Mouse (Mus musculus): ENCODE data around the gene Fgfr1op2. TPM values are rescaled to one million over a fixed set of nuclear protein-coding genes. Genes with fewer than 3 reads are reported as not detected.

The Fgfr1op2 gene
- polyA plus RNA-seq, 1 experiment from 2014 or later, result 75.1 TPM

DNA sequence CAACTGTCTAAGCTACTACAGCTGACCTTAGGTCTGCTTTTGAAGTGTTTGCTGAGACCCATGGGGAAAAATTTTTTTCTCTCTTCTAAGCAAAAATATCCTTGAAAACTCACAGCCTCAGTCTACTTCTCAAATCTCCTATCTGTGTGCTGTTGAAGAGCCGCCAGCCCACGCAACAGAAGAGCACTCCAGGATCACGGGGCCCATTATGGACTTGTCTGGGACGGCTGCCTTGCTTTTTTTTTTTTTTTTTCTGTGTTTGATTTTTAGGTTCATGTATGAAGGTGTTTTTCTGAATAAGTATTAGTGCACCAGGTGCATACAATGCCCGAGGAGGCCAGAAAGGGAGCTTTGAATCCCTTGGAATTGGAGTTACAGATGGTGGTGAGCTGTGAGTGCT is 59.5 kb downstream of the Fgfr1op2 start:
- Histone ChIP-seq H3K4me3 (ENCODE audit: low read depth, low read length) (no peak overlapping the region), H3K4me2 (replicated peaks; ENCODE audit: low read depth) (no peak overlapping the region), H3K27ac (ENCODE audit: low read depth, low read length) (no peak overlapping the region), H3K9ac (ENCODE audit: low read depth, low read length) (no peak overlapping the region), H3K27me3 (replicated peaks; ENCODE audit: control insufficient read depth, insufficient read depth, low read length) (no peaks in the 10 kb centered on the region), H3K4me1 (replicated peaks; ENCODE audit: control insufficient read depth, insufficient read depth, low read length) (peaks cover 3% of the 10 kb centered on the region), H3K9me3 (ENCODE audit: control insufficient read depth) (no peaks in the 10 kb centered on the region), H3K36me3 (ENCODE audit: control insufficient read depth, insufficient read depth) (no peaks in the 10 kb centered on the region)
- no peak for ATAC-seq
- no peak for TF ChIP-seq CTCF (IDR thresholded peaks at IDR 0.05; ENCODE audit: low read depth)
- WGBS, result 88% methylated on average over 5 of the region's 5 CpGs

- Histone ChIP-seq H3K27me3 (replicated peaks; ENCODE audit: control insufficient read depth, insufficient read depth, low read length) (no peaks in the 10 kb centered on the region), H3K4me1 (replicated peaks; ENCODE audit: control insufficient read depth, insufficient read depth, low read length) (peaks cover 4% of the 10 kb centered on the region; the same call in 1 of the 2 replicates), H3K36me3 (ENCODE audit: control insufficient read depth, insufficient read depth) (no peaks in the 10 kb centered on the region), H3K4me2 (replicated peaks; ENCODE audit: low read depth) (no peak overlapping the region), H3K4me3 (ENCODE audit: low read depth, low read length) (no peak overlapping the region), H3K9ac (ENCODE audit: low read depth, low read length) (no peak overlapping the region), H3K9me3 (ENCODE audit: control insufficient read depth) (no peaks in the 10 kb centered on the region), H3K27ac (ENCODE audit: low read depth, low read length) (no peak overlapping the region)
- 77% methylated on average over 7 of the region's 7 CpGs for WGBS
- no peak for ATAC-seq
- TF ChIP-seq CTCF (IDR thresholded peaks at IDR 0.05; ENCODE audit: low read depth), result no peak
Measured at GRCm38 (mm10) chr6:146640068-146640965, 63.3 kb downstream of the Fgfr1op2 start.

DNA sequence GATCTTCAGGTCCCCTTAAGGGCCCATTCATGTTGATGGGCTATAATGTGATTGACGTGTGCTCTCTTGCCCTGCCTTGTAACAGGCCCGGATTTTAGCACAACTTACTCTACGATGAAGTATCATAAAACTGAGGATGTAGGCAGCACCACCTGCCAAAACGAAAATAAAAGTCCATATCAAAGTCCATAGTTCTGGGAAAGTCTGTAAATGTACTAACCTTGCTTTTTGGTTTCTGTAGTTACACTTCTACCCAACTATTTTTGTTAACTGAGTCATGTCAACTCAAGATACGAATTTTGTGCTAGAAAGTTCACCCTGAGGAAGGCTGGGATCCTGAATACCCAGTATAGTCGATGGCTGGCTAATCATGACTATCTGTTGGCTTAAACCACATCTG is 64.0 kb downstream of the Fgfr1op2 start:
- H3K4me2 ChIP-seq (replicated peaks; ENCODE audit: low read depth), result 0 out of 2 replicates have a peak overlapping the region, but pooled peaks have one; percentile 9
- TF ChIP-seq CTCF (IDR thresholded peaks at IDR 0.05; ENCODE audit: low read depth), result no peak
- ATAC-seq, result no peak
- H3K9me3 ChIP-seq (ENCODE audit: control insufficient read depth), result no peaks in the 10 kb centered on the region
- H3K4me1 ChIP-seq (replicated peaks; ENCODE audit: control insufficient read depth, insufficient read depth, low read length), result peaks cover 4% of the 10 kb centered on the region; the same call in 1 of the 2 replicates
- H3K27ac ChIP-seq (ENCODE audit: low read depth, low read length), result no peak overlapping the region
- H3K9ac ChIP-seq (ENCODE audit: low read depth, low read length), result no peak overlapping the region
- 47% methylated on average over 6 of the region's 6 CpGs for WGBS
- no peak overlapping the region for H3K4me3 ChIP-seq (ENCODE audit: low read depth, low read length)
- no peaks in the 10 kb centered on the region for H3K27me3 ChIP-seq (replicated peaks; ENCODE audit: control insufficient read depth, insufficient read depth, low read length)
- H3K36me3 ChIP-seq (ENCODE audit: control insufficient read depth, insufficient read depth), result no peaks in the 10 kb centered on the region

DNA sequence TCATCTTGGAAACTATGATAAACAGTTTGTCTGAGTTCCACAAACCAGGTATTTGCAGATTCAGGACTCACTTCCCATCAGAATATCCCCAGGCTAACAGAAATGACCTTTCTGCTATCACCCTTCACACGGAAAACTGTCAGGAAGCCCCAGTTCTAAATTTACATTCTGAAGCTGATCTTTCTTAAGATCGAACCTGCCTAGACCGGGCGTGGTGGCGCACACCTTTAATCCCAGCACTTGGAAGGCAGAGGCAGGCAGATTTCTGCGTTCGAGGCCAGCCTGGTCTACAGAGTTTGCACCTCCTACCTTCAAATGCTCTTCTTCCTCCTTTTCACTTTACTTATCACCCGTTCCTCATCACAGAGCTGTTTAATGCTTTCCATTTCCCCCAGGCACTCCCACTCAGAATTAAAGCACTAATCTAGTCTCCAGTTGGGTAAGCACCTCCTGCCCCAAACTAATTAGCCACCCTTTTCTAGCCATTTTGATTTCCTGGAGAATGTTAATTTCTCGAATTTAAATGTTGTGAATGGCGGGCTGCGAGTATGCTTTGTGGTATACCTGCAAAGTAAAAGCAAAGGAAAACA is 64.7 kb downstream of the Fgfr1op2 start:
- Histone ChIP-seq H3K36me3 (ENCODE audit: control insufficient read depth, insufficient read depth) (no peaks in the 10 kb centered on the region), H3K4me1 (replicated peaks; ENCODE audit: control insufficient read depth, insufficient read depth, low read length) (peaks cover 4% of the 10 kb centered on the region; the same call in 1 of the 2 replicates), H3K4me3 (ENCODE audit: low read depth, low read length) (peak overlapping the region; percentile 76), H3K9ac (ENCODE audit: low read depth, low read length) (0 out of 2 replicates have a peak overlapping the region, but pooled peaks have one; percentile 83), H3K27me3 (replicated peaks; ENCODE audit: control insufficient read depth, insufficient read depth, low read length) (no peaks in the 10 kb centered on the region), H3K4me2 (replicated peaks; ENCODE audit: low read depth) (peak overlapping the region; percentile 79), H3K27ac (ENCODE audit: low read depth, low read length) (no peak overlapping the region), H3K9me3 (ENCODE audit: control insufficient read depth) (no peaks in the 10 kb centered on the region)
- 65% methylated on average over 11 of the region's 11 CpGs for WGBS
- no peak for ATAC-seq
- no peak for TF ChIP-seq CTCF (IDR thresholded peaks at IDR 0.05; ENCODE audit: low read depth)

DNA sequence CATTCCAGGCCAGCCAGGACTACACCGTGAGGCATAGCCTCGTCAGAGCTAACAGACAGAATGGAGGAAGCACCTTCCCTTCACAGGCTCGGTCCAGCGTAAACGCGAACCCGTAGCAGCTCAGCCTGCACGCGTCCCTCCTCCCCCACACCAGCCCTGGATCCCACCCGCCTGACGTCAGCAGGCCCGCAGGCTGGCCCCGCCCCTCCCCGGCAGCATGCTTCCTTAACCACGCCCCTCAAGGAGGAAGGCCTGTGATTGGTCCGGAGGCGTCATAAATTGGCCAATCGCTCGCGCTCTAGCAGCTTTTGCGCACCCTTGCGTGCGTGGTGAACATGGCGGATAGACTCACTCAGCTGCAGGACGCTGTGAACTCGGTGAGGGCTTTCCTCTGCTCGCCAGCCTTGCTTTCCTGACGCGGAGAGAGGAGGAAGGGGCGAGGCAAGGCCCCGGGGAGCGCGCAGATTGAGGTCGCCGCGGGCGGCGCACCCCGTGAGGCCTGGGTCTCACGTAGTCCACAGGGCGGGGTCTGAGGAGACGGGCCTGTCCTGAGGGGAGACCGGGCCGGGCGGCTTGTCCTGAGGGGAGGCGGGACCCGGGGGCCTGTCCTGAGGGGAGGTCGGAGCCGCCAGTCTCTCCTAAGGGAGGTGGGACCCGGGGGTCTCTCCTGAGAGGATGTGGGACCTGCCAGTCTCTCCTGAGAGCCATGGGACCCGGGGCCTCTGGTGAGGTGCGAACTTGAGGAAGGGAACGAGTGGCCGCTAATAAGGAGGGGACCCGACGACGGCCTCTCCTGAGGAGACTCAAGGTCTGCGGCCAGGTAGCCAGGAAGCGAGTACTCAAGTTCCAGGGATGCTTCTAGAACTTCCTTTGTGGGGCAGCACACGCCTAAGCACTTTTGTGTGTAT is 65.5 kb downstream of the Fgfr1op2 start, which contains the start of the genes Med21 and Tm7sf3:
Med21 (plus strand) TSS at position 272 of the 908 bp plus-strand sequence.
Tm7sf3 (minus strand) TSS at position 549 of the 908 bp plus-strand sequence.
- H3K4me3 ChIP-seq (ENCODE audit: low read depth, low read length), result peak within 1 kb of the TSS; percentile 76
- H3K9ac ChIP-seq (ENCODE audit: low read depth, low read length), result peak within 1 kb of the TSS; percentile 83

More for the DNA sequence above, 65.5 kb downstream of the Fgfr1op2 start, which contains the start of the genes Med21 and Tm7sf3:
- peaks cover 4% of the 10 kb centered on the region; the same call in 1 of the 2 replicates for H3K4me1 ChIP-seq (replicated peaks; ENCODE audit: control insufficient read depth, insufficient read depth, low read length)
- H3K4me2 ChIP-seq (replicated peaks; ENCODE audit: low read depth), result peak within 1 kb of the TSS; percentile 79
- peak; percentile 94 for ATAC-seq
- peak; percentile 64 for TF ChIP-seq CTCF (IDR thresholded peaks at IDR 0.05; ENCODE audit: low read depth)
- H3K27ac ChIP-seq (ENCODE audit: low read depth, low read length), result peak within 1 kb of the TSS; percentile 87
- WGBS, result under 1% methylated on average over 60 of the region's 60 CpGs
- H3K27me3 ChIP-seq (replicated peaks; ENCODE audit: control insufficient read depth, insufficient read depth, low read length), result no peaks in the 10 kb centered on the region
- H3K36me3 ChIP-seq (ENCODE audit: control insufficient read depth, insufficient read depth), result no peaks in the 10 kb centered on the region
- no peaks in the 10 kb centered on the region for H3K9me3 ChIP-seq (ENCODE audit: control insufficient read depth)
